Mouse (Mus musculus) testis, adult 2 months (tissue): ENCODE data around the gene Cebpb.

Source experiments
- CTCF ChIP-seq: fragments of 200-500 bp; IDR thresholded peaks from 2 replicates; pipeline ENCODE4 v1.5.1; 2012; ENCODE audit warnings: low read depth, mild to moderate bottlenecking, inconsistent platforms, low read length, moderate library complexity; ENCODE audit not compliant: control insufficient read depth, insufficient read depth, insufficient replicate concordance
- POLR2A ChIP-seq: fragments of 200-500 bp; IDR thresholded peaks from 2 replicates; pipeline ENCODE4 v1.6.1; 2012; ENCODE audit warnings: low read depth, mild to moderate bottlenecking, inconsistent platforms, low read length, moderate library complexity; ENCODE audit not compliant: control insufficient read depth

DNA sequence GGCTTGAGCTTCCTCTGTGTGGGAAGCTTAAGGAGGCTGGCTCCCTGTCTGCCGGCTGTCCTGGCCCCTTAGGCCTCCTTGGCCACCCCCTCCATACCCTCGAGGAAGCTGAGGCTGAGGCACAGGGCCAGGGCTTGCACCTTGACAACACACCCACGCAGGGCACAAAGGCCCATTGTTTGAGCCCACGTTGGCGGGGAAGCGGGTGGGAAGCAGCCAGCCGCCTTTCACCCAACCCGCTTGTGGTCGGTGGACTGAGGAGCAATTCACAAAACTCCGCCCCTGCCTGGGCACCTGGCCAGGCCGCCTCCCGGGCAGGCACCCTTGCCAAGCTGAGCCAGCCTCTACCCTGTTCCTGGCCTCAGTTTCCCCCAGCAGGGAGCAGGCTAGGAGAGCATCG lies 38.4 kb downstream of the Cebpb start:
- TF ChIP-seq POLR2A, result no peak
- TF ChIP-seq CTCF, result no peak
